Mouse (Mus musculus): ENCODE measurements around the gene Arid5b. TPM values are rescaled to one million over a fixed set of nuclear protein-coding genes. Genes with fewer than 3 reads are reported as not detected.
A peak's percentile ranks its signal among the peaks of the same experiment; 100 is the strongest.

The Arid5b gene
- total RNA-seq, 2 experiments from 2014 or later = 10.0 to 22.5 TPM

GRCm38 (mm10) chr10:68167118-68167517 is 111.4 kb downstream of the Arid5b start:
- ATAC-seq (replicated peaks; ENCODE audit: poor library complexity) = no peak

GRCm38 (mm10) chr10:68166695-68167086 is 111.8 kb downstream of the Arid5b start:
- ATAC-seq (replicated peaks; ENCODE audit: poor library complexity) = 0 out of 2 replicates have a peak, but pooled peaks have one; percentile 15

- ATAC-seq (replicated peaks; ENCODE audit: poor library complexity) = no peak
Observed at GRCm38 (mm10) chr10:68165709-68166694, 112.5 kb downstream of the Arid5b start.

GRCm38 (mm10) chr10:68164723-68165706 is 113.5 kb downstream of the Arid5b start:
- ATAC-seq (replicated peaks; ENCODE audit: poor library complexity) = peak; percentile 37; the same call in 1 of the 2 replicates

- peak; percentile 42 for ATAC-seq (replicated peaks; ENCODE audit: poor library complexity)
Observed at GRCm38 (mm10) chr10:68164137-68164536, 114.4 kb downstream of the Arid5b start.

GRCm38 (mm10) chr10:68159759-68160158 is 118.8 kb downstream of the Arid5b start:
- ATAC-seq (replicated peaks; ENCODE audit: poor library complexity) = peak; percentile 45

- ATAC-seq (replicated peaks; ENCODE audit: poor library complexity) = no peak
Observed at GRCm38 (mm10) chr10:68158555-68158954, 120.0 kb downstream of the Arid5b start.

- no peak for ATAC-seq (replicated peaks; ENCODE audit: poor library complexity)
Observed at GRCm38 (mm10) chr10:68157511-68157910, 121.0 kb downstream of the Arid5b start.

GRCm38 (mm10) chr10:68156646-68157245 is 121.8 kb downstream of the Arid5b start:
- no peak for ATAC-seq (replicated peaks; ENCODE audit: poor library complexity)

GRCm38 (mm10) chr10:68156159-68156558 is 122.4 kb downstream of the Arid5b start:
- ATAC-seq (replicated peaks; ENCODE audit: poor library complexity) = peak; percentile 14; the same call in 1 of the 2 replicates

GRCm38 (mm10) chr10:68155431-68156119 is 123.0 kb downstream of the Arid5b start:
- peak; percentile 72 for ATAC-seq (replicated peaks; ENCODE audit: poor library complexity)

- ATAC-seq (replicated peaks; ENCODE audit: poor library complexity) = no peak
Observed at GRCm38 (mm10) chr10:68154046-68154765, 124.3 kb downstream of the Arid5b start.

GRCm38 (mm10) chr10:68153344-68154045 is 125.0 kb downstream of the Arid5b start:
- no peak for ATAC-seq (replicated peaks; ENCODE audit: poor library complexity)

GRCm38 (mm10) chr10:68148495-68148894 is 130.0 kb downstream of the Arid5b start:
- no peak for ATAC-seq (replicated peaks; ENCODE audit: poor library complexity)

- no peak for ATAC-seq (replicated peaks; ENCODE audit: poor library complexity)
Observed at GRCm38 (mm10) chr10:68147730-68148129, 130.8 kb downstream of the Arid5b start.

GRCm38 (mm10) chr10:68146842-68147241 is 131.7 kb downstream of the Arid5b start:
- peak; percentile 84 for ATAC-seq (replicated peaks; ENCODE audit: poor library complexity)

GRCm38 (mm10) chr10:68145286-68145950 is 133.1 kb downstream of the Arid5b start:
- ATAC-seq (replicated peaks; ENCODE audit: poor library complexity) = peak; percentile 51; the same call in 1 of the 2 replicates

- no peak for ATAC-seq (replicated peaks; ENCODE audit: poor library complexity)
Observed at GRCm38 (mm10) chr10:68142501-68142900, 136.0 kb downstream of the Arid5b start.
